27 mouse cellular contexts compared by ENCODE assay signal in genomic region chr10:44785386-44785785, GRCm38 (mm10).
DNase-seq lines count a peak whose midpoint lies in the region; ATAC-seq and TF ChIP-seq lines count a peak whose summit lies in the region.
"Had no signal": no experiment of that assay in that cellular context is flagged by ENCODE, and none has a peak within 500 bp of the region (broad histone marks: within the 10 kb centered on the region; RNA-seq: fewer than 3 reads in every experiment).

No protein-coding gene starts in this region.

- H3K27ac ChIP-seq in forebrain, embryonic 14.5 days (ENCODE audit: low read depth, low read length) = no peak overlapping the region
- no peak overlapping the region for H3K27ac ChIP-seq in forebrain, embryonic 11.5 days (ENCODE audit: low read depth, low read length)
- H3K27ac ChIP-seq in embryonic facial prominence, embryonic 10.5 days (replicated peaks) = no peak overlapping the region
- peak overlapping the region; percentile 53; the same call in 1 of the 2 replicates for H3K27ac ChIP-seq in olfactory bulb, adult 2 months (ENCODE audit: insufficient read depth, low read depth, low read length)
- H3K27ac ChIP-seq: hindbrain, embryonic 10.5 days; hindbrain, embryonic 15.5 days; layer of hippocampus, adult 2 months; left cerebral cortex, adult 2 months; limb, embryonic 12.5 days; lung, embryonic 15.5 days; midbrain, embryonic 10.5 days; neural tube, embryonic 13.5 days; stomach, embryonic 15.5 days had no signal

- no peak overlapping the region for H3K4me3 ChIP-seq in forebrain, embryonic 14.5 days (ENCODE audit: low read depth, low read length)
- H3K4me3 ChIP-seq in forebrain, embryonic 11.5 days (ENCODE audit: low read depth, low read length) = no peak overlapping the region
- no peak overlapping the region for H3K4me3 ChIP-seq in embryonic facial prominence, embryonic 10.5 days
- no peak overlapping the region for H3K4me3 ChIP-seq in olfactory bulb, adult 2 months (ENCODE audit: insufficient read depth, low read depth, low read length)
- H3K4me3 ChIP-seq: hindbrain, embryonic 10.5 days; hindbrain, embryonic 15.5 days; layer of hippocampus, adult 2 months; left cerebral cortex, adult 2 months; limb, embryonic 12.5 days; lung, embryonic 15.5 days; midbrain, embryonic 10.5 days; neural tube, embryonic 13.5 days; stomach, embryonic 15.5 days had no signal

- TF ChIP-seq POLR2A in olfactory bulb, adult 2 months (IDR thresholded peaks at IDR 0.05; ENCODE audit: insufficient read depth, low read depth, low read length) = no peak

- WGBS in forebrain, embryonic 14.5 days = 10% methylated on average over 6 of the region's 6 CpGs
- WGBS in forebrain, embryonic 11.5 days = 50% methylated on average over 6 of the region's 6 CpGs
- 56% methylated on average over 6 of the region's 6 CpGs for WGBS in embryonic facial prominence, embryonic 10.5 days
- WGBS in olfactory bulb, adult 2 months = 19% methylated on average over 6 of the region's 6 CpGs

- no peaks in the 10 kb centered on the region for H3K27me3 ChIP-seq in forebrain, embryonic 14.5 days (replicated peaks; ENCODE audit: control insufficient read depth, insufficient read depth, low read length)
- no peaks in the 10 kb centered on the region for H3K27me3 ChIP-seq in forebrain, embryonic 11.5 days (ENCODE audit: control insufficient read depth, insufficient read depth, low read length)
- no peaks in the 10 kb centered on the region for H3K27me3 ChIP-seq in embryonic facial prominence, embryonic 10.5 days (replicated peaks; ENCODE audit: low read depth, poor library complexity, severe bottlenecking)
- H3K27me3 ChIP-seq: hindbrain, embryonic 15.5 days; limb, embryonic 12.5 days; lung, embryonic 15.5 days; neural tube, embryonic 13.5 days; stomach, embryonic 15.5 days had no signal

- no peak overlapping the region for H3K9ac ChIP-seq in forebrain, embryonic 14.5 days (ENCODE audit: low read length)
- H3K9ac ChIP-seq in forebrain, embryonic 11.5 days (ENCODE audit: low read length) = no peak overlapping the region
- H3K9ac ChIP-seq: hindbrain, embryonic 15.5 days; limb, embryonic 12.5 days; lung, embryonic 15.5 days; neural tube, embryonic 13.5 days; stomach, embryonic 15.5 days had no signal

- ATAC-seq in forebrain, embryonic 14.5 days = peak; percentile 91
- no peak for ATAC-seq in forebrain, embryonic 11.5 days (replicated peaks; ENCODE audit: low FRiP score)
- ATAC-seq in CD4-positive, CD25-positive, alpha-beta regulatory T cell, adult 4 months = no peak
- ATAC-seq: activated CD4-positive, CD25-positive, alpha-beta regulatory T cell, adult 4 months; inflammation-experienced regulatory T-cells, adult 6 months had no signal

- H3K4me1 ChIP-seq in forebrain, embryonic 14.5 days (ENCODE audit: control insufficient read depth, insufficient read depth, low read length) = no peaks in the 10 kb centered on the region
- no peaks in the 10 kb centered on the region for H3K4me1 ChIP-seq in forebrain, embryonic 11.5 days (replicated peaks; ENCODE audit: control insufficient read depth, insufficient read depth, low read length)
- no peaks in the 10 kb centered on the region for H3K4me1 ChIP-seq in embryonic facial prominence, embryonic 10.5 days
- H3K4me1 ChIP-seq in olfactory bulb, adult 2 months (ENCODE audit: control insufficient read depth, insufficient read depth, low read length) = peaks cover 6% of the 10 kb centered on the region
- H3K4me1 ChIP-seq: hindbrain, embryonic 10.5 days; hindbrain, embryonic 15.5 days; lung, embryonic 15.5 days; midbrain, embryonic 10.5 days; neural tube, embryonic 13.5 days; stomach, embryonic 15.5 days had no signal

- H3K36me3 ChIP-seq in forebrain, embryonic 14.5 days (ENCODE audit: control insufficient read depth, insufficient read depth, low read length) = no peaks in the 10 kb centered on the region
- H3K36me3 ChIP-seq in forebrain, embryonic 11.5 days (ENCODE audit: control insufficient read depth, insufficient read depth, low read length) = no peaks in the 10 kb centered on the region
- no peaks in the 10 kb centered on the region for H3K36me3 ChIP-seq in embryonic facial prominence, embryonic 10.5 days (replicated peaks)
- H3K36me3 ChIP-seq: hindbrain, embryonic 10.5 days; hindbrain, embryonic 15.5 days; limb, embryonic 12.5 days; lung, embryonic 15.5 days; midbrain, embryonic 10.5 days; neural tube, embryonic 13.5 days; stomach, embryonic 15.5 days had no signal

- no peak for TF ChIP-seq CTCF in olfactory bulb, adult 2 months (IDR thresholded peaks at IDR 0.05; ENCODE audit: insufficient read depth, low read depth, low read length)

- peak; percentile 71 for DNase-seq in forebrain, embryonic 14.5 days (ENCODE audit: low spot score)
- no peak for DNase-seq in forebrain, embryonic 11.5 days (ENCODE audit: low spot score)
- DNase-seq in brain, adult 2 months (ENCODE audit: low read depth, low spot score) = peak; percentile 74
- peak; percentile 25 for DNase-seq in embryonic facial prominence, embryonic 10.5 days (ENCODE audit: low spot score)
- no peak for DNase-seq in kidney, adult 9 months
- DNase-seq: adrenal gland, adult 2 months; adrenal gland, postnatal 36 days; cerebellum, adult 18-20 months; cerebellum, postnatal 14 days; heart, postnatal 14 days; kidney, adult 18-20 months; kidney, postnatal 36 days; right cerebral cortex, postnatal 25 days; thymus, postnatal 14 days had no signal

- no peaks in the 10 kb centered on the region for H3K9me3 ChIP-seq in forebrain, embryonic 14.5 days (replicated peaks; ENCODE audit: control insufficient read depth, low read length)
- no peaks in the 10 kb centered on the region for H3K9me3 ChIP-seq in forebrain, embryonic 11.5 days (ENCODE audit: control insufficient read depth, low read length)
- H3K9me3 ChIP-seq in embryonic facial prominence, embryonic 10.5 days = no peaks in the 10 kb centered on the region
- H3K9me3 ChIP-seq: hindbrain, embryonic 10.5 days; hindbrain, embryonic 15.5 days; limb, embryonic 12.5 days; lung, embryonic 15.5 days; midbrain, embryonic 10.5 days; neural tube, embryonic 13.5 days; stomach, embryonic 15.5 days had no signal

- H3K4me2 ChIP-seq in forebrain, embryonic 14.5 days (ENCODE audit: low read length) = no peak overlapping the region
- H3K4me2 ChIP-seq in forebrain, embryonic 11.5 days (ENCODE audit: low read depth, low read length, severe bottlenecking) = no peak overlapping the region
- H3K4me2 ChIP-seq: hindbrain, embryonic 15.5 days; limb, embryonic 12.5 days; lung, embryonic 15.5 days; neural tube, embryonic 13.5 days; stomach, embryonic 15.5 days had no signal

Comparison
In these comparisons a context has a peak if more than half of its experiments do, and no peak if none do; other contexts are left out.
1. DNase-seq: peak in forebrain, embryonic 14.5 days (single experiment), brain, adult 2 months (single experiment) and embryonic facial prominence, embryonic 10.5 days (single experiment); none in forebrain, embryonic 11.5 days (single experiment) and kidney, adult 9 months (single experiment).